Mouse (Mus musculus) NIH3T3 (cell line): ENCODE data around the gene Myadm.

Source experiments
- DNase-seq: peaks from one replicate; pipeline ENCODE4 v3.0.0-alpha.2; 2012; ENCODE audit warnings: low read depth

Gene Myadm

GRCm38 (mm10) chr7:3290257-3291033, 1.6 kb downstream of the Myadm start:
- DNase-seq = peak; percentile 99

GRCm38 (mm10) chr7:3291197-3291596, 2.3 kb downstream of the Myadm start:
- peak; percentile 77 for DNase-seq

- peak; percentile 41 for DNase-seq
Observed at GRCm38 (mm10) chr7:3291764-3292163, 2.9 kb downstream of the Myadm start.

- peak; percentile 21 for DNase-seq
Observed at GRCm38 (mm10) chr7:3292271-3292670, 3.4 kb downstream of the Myadm start.

- peak; percentile 94 for DNase-seq
Observed at GRCm38 (mm10) chr7:3292791-3293190, 3.9 kb downstream of the Myadm start.

- no peak for DNase-seq
Observed at GRCm38 (mm10) chr7:3294794-3295193, 5.9 kb downstream of the Myadm start.

- no peak for DNase-seq
Observed at GRCm38 (mm10) chr7:3295321-3296110, 6.6 kb downstream of the Myadm start.

GRCm38 (mm10) chr7:3296711-3297110, 7.8 kb downstream of the Myadm start:
- no peak for DNase-seq

GRCm38 (mm10) chr7:3299941-3300617, 11.2 kb downstream of the Myadm start:
- peak; percentile 72 for DNase-seq

GRCm38 (mm10) chr7:3300891-3301627, 12.2 kb downstream of the Myadm start:
- DNase-seq = no peak

- no peak for DNase-seq
Observed at GRCm38 (mm10) chr7:3301628-3302555, 13.0 kb downstream of the Myadm start.

GRCm38 (mm10) chr7:3302556-3303275, 13.8 kb downstream of the Myadm start:
- peak; percentile 56 for DNase-seq

GRCm38 (mm10) chr7:3303276-3303781, 14.4 kb downstream of the Myadm start:
- DNase-seq = no peak

- no peak for DNase-seq
Observed at GRCm38 (mm10) chr7:3303789-3304188, 14.9 kb downstream of the Myadm start.

GRCm38 (mm10) chr7:3304298-3304697, 15.4 kb downstream of the Myadm start:
- DNase-seq = no peak

- DNase-seq = no peak
Observed at GRCm38 (mm10) chr7:3306400-3306799, 17.5 kb downstream of the Myadm start.

- DNase-seq = no peak
Observed at GRCm38 (mm10) chr7:3308646-3309045, 19.8 kb downstream of the Myadm start.

- no peak for DNase-seq
Observed at GRCm38 (mm10) chr7:3310233-3310632, 21.4 kb downstream of the Myadm start.

GRCm38 (mm10) chr7:3313571-3313970, 24.7 kb downstream of the Myadm start:
- no peak for DNase-seq

GRCm38 (mm10) chr7:3314121-3314520, 25.2 kb downstream of the Myadm start:
- no peak for DNase-seq
